Mouse (Mus musculus) spleen, adult 2 months (tissue): ENCODE data around the gene Gm48551.

Experiments used
- CTCF ChIP-seq: fragments of 200-500 bp; IDR thresholded peaks from 2 replicates; pipeline ENCODE4 v1.5.1; 2011; ENCODE audit warnings: mild to moderate bottlenecking, inconsistent platforms; ENCODE audit not compliant: insufficient read depth, insufficient read length, insufficient replicate concordance; ENCODE audit errors: extremely low read depth
- POLR2A ChIP-seq: fragments of 200-500 bp; IDR thresholded peaks from 2 replicates; pipeline ENCODE4 v1.6.1; 2011; ENCODE audit warnings: low read depth, low read length, inconsistent platforms

- TF ChIP-seq CTCF (no peak), POLR2A (no peak)
Observed at GRCm38 (mm10) chr10:81410981-81411380, 26.7 kb downstream of the Gm48551 start.
